Mouse (Mus musculus): ENCODE data around the gene Pzp. TPM values are rescaled to one million over a fixed set of nuclear protein-coding genes. Genes with fewer than 3 reads are reported as not detected.

Pzp gene
- polyA plus RNA-seq, 1 experiment from 2014 or later: 0.57 TPM

DNA sequence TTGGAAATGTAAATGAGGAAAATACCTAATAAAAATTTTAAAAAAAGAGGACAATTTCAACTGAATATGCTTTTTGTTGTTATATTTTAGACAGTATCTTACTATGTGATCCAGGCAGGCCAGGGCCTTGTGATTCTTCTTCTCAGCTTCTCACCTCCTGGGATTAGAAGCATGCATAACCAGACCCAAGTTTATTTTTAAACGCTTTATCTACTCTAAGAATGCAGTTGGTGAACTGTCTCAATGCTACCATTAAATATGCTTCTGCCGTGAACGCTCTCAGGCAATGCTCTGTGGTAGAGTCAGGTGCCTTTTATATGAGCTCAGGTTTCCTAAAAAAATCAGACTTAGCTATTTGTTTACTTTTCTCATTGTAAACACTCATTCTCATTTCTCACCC lies 3.2 kb downstream of the Pzp start:
- Histone ChIP-seq H3K36me3 (no peaks in the 10 kb centered on the region), H3K4me1 (no peaks in the 10 kb centered on the region), H3K9me3 (no peaks in the 10 kb centered on the region), H3K27me3 (ENCODE audit: insufficient read depth, poor library complexity, severe bottlenecking) (no peaks in the 10 kb centered on the region), H3K4me3 (no peak overlapping the region), H3K27ac (peak overlapping the region; percentile 29; the same call in 1 of the 2 replicates)
- WGBS: 53% methylated on average over 3 of the region's 3 CpGs
- no peak for DNase-seq (ENCODE audit: low spot score)

DNA sequence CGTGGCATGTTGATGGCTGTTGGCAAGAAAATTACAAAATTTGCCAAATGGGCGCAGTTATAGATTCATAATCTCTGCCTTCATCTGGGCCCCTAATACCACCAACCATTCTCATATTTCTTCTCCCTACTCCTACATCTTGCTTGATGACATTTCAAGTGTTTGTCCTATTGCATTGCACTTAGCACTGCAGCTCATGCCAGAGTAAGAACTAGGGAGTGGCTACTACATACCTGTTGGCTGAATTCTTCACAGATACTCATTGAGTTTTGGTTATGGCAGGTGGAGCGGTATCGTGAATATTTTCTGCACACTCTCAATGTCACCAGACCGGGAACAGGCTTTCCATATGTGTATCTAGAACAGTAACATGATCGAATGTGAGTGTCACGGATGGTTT lies 7.4 kb downstream of the Pzp start:
- Histone ChIP-seq H3K9me3 (no peaks in the 10 kb centered on the region), H3K4me1 (no peaks in the 10 kb centered on the region), H3K36me3 (no peaks in the 10 kb centered on the region), H3K27me3 (ENCODE audit: insufficient read depth, poor library complexity, severe bottlenecking) (no peaks in the 10 kb centered on the region), H3K27ac (no peak overlapping the region), H3K4me3 (no peak overlapping the region)
- 90% methylated on average over 7 of the region's 7 CpGs for WGBS
- no peak for DNase-seq (ENCODE audit: low spot score)

DNA sequence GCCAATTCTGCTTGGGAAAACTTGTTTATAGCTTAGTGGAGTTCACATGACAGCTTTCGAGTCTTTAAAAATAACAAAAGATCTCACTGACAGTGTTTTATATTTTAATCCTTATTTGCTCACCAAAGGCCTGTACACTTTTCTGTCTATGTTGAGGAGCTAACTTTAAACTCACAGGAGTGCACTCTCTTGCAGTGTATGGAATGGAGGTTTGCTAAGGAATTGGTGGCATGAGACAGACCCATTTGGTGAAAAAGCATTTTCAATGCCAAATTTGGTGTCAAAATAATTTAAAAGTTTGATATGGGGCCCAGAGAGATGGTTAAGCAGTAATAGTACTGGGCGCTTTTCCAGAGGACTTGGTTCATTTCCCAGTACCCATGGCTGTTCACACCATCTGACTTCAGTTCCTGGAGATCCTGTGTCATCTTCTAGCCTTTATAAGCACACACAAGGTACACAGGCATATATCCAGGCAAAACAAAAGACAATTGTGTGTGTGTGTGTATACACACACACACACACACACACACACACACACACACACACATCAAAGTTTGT lies 20.8 kb downstream of the Pzp start:
- Histone ChIP-seq H3K27ac (no peak overlapping the region), H3K9me3 (no peaks in the 10 kb centered on the region), H3K4me1 (no peaks in the 10 kb centered on the region), H3K4me3 (no peak overlapping the region), H3K36me3 (no peaks in the 10 kb centered on the region), H3K27me3 (ENCODE audit: insufficient read depth, poor library complexity, severe bottlenecking) (no peaks in the 10 kb centered on the region)
- WGBS: 72% methylated on average over 2 of the region's 2 CpGs
- DNase-seq (ENCODE audit: low spot score): no peak

DNA sequence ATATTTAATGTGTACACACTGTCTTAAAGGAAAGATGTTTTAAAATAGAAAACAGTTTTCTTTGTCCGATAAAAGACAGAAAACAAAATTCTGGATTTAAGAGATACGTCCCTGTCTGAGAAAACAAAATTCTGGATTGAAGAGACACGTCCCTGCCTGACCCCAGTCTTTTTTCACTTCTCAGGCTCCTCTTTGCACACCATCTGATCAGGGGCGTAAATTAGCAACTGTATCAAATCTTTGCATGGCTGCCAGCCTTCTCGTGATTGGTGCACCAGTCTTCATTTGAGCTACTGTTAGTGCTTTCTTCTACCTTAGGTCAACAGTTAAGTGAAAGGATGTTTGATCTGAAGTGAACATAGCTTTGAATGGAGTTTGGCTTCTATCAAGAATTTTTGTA lies 21.8 kb downstream of the Pzp start:
- DNase-seq (ENCODE audit: low spot score): no peak
- no peaks in the 10 kb centered on the region for H3K9me3 ChIP-seq
- WGBS: 80% methylated on average over 5 of the region's 5 CpGs

DNA sequence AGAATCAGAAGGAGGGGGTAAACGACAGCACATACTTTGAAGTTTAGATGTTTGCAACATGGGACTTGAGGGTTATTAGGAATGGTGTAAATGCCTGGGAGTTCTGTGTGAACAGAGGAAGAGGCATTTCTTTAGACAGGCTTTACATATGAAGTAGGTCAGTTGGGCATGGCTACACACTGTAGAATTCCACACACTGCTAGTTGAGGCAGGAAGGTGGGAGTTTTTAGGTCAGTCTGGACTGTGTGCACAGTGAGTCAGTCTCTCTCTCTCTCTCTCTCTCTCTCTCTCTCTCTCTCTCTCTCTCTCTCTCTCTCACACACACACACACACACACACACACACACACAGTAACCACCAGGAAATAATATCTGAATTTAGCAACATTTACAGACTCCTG lies 31.2 kb downstream of the Pzp start:
- H3K36me3 ChIP-seq: no peaks in the 10 kb centered on the region
- H3K9me3 ChIP-seq: no peaks in the 10 kb centered on the region
- no peak for DNase-seq (ENCODE audit: low spot score)
- H3K27me3 ChIP-seq (ENCODE audit: insufficient read depth, poor library complexity, severe bottlenecking): no peaks in the 10 kb centered on the region
- no peak overlapping the region for H3K27ac ChIP-seq
- H3K4me3 ChIP-seq: no peak overlapping the region
- WGBS: 74% methylated on average over 1 of the region's 1 CpGs
- no peaks in the 10 kb centered on the region for H3K4me1 ChIP-seq

More for the DNA sequence above, 21.8 kb downstream of the Pzp start:
- H3K27me3 ChIP-seq (ENCODE audit: insufficient read depth, poor library complexity, severe bottlenecking): no peaks in the 10 kb centered on the region
- H3K27ac ChIP-seq: no peak overlapping the region
- H3K36me3 ChIP-seq: no peaks in the 10 kb centered on the region
- no peak overlapping the region for H3K4me3 ChIP-seq
- H3K4me1 ChIP-seq: no peaks in the 10 kb centered on the region

DNA sequence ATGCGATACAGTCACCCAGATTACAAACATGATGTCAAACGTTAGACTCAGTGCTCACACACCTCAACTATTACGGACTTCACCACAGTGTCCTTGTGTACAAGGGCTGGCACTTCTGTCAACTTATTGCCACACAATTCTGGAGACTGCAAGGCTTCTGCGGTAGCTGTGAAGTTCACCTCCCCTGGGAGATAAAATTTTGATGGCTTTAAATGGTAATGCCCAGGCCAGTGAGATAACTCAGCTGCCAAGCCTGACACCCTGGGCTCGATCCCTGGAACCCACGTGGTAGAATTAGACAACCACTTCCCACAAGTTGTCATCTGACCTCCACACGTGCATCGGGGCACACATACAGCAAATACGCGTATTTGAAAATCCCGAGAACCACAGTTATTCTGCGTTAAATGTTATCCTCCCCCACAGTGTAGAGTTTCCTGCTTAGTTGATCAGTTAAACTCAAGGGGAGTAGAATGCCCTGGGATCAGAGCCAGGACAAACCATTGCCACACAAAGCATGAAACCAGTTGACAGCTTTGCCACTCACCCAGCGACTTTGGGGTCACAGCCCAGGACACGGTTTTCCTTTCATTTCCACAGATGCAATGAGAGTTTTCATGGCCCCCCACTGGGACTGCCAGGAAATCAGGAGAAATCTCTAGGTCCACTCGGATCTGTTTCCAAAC lies 31.7 kb downstream of the Pzp start:
- no peak for DNase-seq (ENCODE audit: low spot score)

DNA sequence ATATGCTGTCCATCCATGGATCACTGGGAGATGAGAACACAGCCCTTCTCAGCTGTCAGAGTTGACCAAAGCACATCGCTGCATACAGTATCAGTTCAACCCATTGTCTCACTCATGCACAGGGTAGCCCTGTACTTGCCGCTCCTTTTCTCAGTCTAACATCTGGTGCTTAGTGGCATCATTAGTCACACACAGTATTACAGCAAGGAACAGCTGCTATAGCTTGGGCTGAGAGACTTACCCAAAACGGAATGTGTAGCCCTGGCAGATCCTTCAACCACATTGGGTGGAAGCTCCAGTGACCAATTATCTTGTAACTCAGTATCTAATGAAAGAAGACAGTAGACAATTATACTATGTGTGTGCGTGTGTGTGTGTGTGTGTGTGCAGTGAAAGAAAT lies 34.6 kb downstream of the Pzp start:
- H3K27ac ChIP-seq: no peak overlapping the region
- no peaks in the 10 kb centered on the region for H3K9me3 ChIP-seq
- H3K27me3 ChIP-seq (ENCODE audit: insufficient read depth, poor library complexity, severe bottlenecking): no peaks in the 10 kb centered on the region
- no peaks in the 10 kb centered on the region for H3K4me1 ChIP-seq
- DNase-seq (ENCODE audit: low spot score): no peak
- WGBS: 85% methylated on average over 4 of the region's 4 CpGs
- H3K4me3 ChIP-seq: no peak overlapping the region
- H3K36me3 ChIP-seq: no peaks in the 10 kb centered on the region

More for the DNA sequence above, 31.7 kb downstream of the Pzp start:
- Histone ChIP-seq H3K9me3 (no peaks in the 10 kb centered on the region), H3K4me3 (no peak overlapping the region), H3K27ac (no peak overlapping the region), H3K4me1 (no peaks in the 10 kb centered on the region), H3K36me3 (no peaks in the 10 kb centered on the region), H3K27me3 (ENCODE audit: insufficient read depth, poor library complexity, severe bottlenecking) (no peaks in the 10 kb centered on the region)
- 70% methylated on average over 15 of the region's 15 CpGs for WGBS

DNA sequence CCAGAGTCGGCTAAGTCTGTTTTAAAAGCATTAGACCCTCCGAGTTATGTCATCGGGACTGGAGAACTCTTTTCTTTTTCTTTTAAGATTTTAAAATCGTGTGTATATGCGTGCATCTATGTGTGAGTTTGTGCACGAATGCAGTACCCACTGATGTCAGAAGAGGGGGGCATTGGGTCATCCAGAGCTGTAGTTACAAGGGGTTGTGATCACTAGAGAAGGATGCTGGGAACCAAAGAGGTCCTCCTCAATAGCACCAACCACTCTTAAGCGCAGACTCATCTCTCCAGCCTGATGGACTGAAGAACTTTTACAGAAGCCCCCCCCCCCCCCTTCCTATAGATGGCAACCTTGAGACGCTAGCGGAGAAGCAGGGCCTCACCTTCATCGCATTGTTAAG lies 36.4 kb downstream of the Pzp start:
- Histone ChIP-seq H3K4me3 (no peak overlapping the region), H3K27ac (no peak overlapping the region), H3K36me3 (no peaks in the 10 kb centered on the region), H3K9me3 (no peaks in the 10 kb centered on the region), H3K27me3 (ENCODE audit: insufficient read depth, poor library complexity, severe bottlenecking) (no peaks in the 10 kb centered on the region), H3K4me1 (no peaks in the 10 kb centered on the region)
- 90% methylated on average over 10 of the region's 10 CpGs for WGBS
- DNase-seq (ENCODE audit: low spot score): no peak

DNA sequence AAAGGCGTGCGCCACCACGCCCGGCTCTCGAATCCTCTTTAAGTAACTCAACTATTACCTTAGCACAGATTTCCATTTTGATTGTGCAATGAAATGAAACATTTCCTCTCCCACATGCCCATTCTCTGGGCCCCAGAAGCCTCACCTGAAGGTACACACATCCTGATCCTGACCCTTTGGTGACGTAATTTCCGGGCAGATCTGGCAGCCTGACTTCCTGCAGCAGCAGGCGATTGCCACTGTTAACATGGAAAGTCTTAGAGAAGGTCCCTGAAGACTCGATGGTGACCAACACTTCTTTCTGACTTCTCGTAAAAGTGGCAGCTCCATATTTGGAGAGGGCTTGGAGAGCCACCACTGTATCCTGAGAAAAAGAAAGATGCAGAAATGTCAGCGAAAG lies 38.8 kb downstream of the Pzp start:
- H3K36me3 ChIP-seq: no peaks in the 10 kb centered on the region
- H3K27ac ChIP-seq: no peak overlapping the region
- WGBS: 82% methylated on average over 11 of the region's 11 CpGs
- DNase-seq (ENCODE audit: low spot score): no peak
- H3K4me1 ChIP-seq: no peaks in the 10 kb centered on the region
- no peak overlapping the region for H3K4me3 ChIP-seq
- H3K27me3 ChIP-seq (ENCODE audit: insufficient read depth, poor library complexity, severe bottlenecking): no peaks in the 10 kb centered on the region
- H3K9me3 ChIP-seq: no peaks in the 10 kb centered on the region

DNA sequence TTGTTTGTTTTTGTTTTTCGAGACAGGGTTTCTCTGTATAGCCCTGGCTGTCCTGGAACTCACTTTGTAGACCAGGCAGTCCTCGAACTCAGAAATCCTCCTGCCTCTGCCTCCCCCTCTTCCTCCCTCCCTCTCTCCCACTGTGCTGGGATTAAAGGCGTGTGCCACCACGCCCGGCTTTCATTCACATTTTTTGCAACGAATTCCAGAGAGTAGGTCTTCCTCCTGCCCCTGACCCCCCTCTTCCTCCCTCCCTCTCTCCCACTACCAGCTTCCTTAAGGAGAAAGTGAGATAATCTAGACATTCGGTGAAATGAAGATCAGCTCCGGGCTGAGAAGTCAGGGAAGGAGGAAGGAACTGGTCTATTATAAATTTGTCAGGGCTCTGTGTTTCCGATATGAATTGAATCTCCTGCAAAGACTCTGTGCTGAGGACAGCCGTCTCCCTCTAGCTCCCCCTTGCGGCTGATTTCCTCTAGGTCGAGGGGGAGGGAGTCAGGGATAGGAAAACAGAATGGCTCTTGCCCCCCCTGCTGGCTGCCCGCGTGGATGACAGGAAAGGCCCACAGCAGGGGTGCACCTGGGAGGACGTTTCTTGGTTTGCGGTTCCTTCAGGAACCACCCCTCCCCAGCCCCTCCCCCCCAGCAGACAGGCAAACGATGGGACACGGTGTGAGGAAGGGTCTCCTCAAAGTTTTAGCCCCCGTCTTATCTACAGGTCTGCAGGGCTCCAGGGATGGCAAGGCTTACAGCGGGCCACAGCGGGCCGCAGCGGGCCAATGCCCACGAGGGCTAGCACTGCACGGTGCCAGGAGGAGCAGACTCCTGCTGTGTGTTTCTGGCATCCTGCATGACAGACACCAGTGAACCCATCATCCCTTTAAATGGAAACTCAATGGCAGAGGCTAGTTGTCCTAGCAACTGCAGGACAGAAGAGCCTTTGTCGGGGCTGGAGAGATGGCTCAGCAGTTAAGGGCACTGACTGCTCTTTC lies 46.8 kb downstream of the Pzp start:
- no peak overlapping the region for H3K27ac ChIP-seq
- peak overlapping the region; percentile 45 for H3K4me3 ChIP-seq
- no peaks in the 10 kb centered on the region for H3K36me3 ChIP-seq
- peaks cover 3% of the 10 kb centered on the region; the same call in 1 of the 2 replicates for H3K4me1 ChIP-seq
- WGBS: 19% methylated on average over 26 of the region's 26 CpGs
- H3K9me3 ChIP-seq: no peaks in the 10 kb centered on the region
- no peaks in the 10 kb centered on the region; the same call in 1 of the 2 replicates for H3K27me3 ChIP-seq (ENCODE audit: insufficient read depth, poor library complexity, severe bottlenecking)
- DNase-seq (ENCODE audit: low spot score): peak; percentile 94

DNA sequence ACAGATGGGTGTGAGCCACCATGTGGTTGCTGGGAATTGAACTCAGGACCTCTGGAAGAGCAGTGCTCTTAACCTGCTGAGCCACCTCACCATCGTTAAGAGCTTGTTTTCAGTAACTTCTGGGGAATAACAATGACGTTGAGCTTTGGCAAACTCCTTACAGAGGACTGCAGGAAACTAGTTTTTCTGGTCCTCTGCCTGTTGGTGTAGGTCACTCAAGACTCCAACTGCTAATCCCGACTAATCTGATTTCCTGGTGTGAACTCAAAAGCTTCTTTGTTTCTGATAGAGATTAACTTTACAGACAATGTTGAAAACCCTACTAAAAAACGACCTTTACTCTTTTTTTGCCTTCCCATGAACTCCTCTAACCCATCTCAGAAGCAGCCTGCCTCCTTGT lies 49.0 kb downstream of the Pzp start:
- WGBS: 12% methylated on average over 4 of the region's 4 CpGs
- Histone ChIP-seq H3K4me1 (peaks cover 3% of the 10 kb centered on the region; the same call in 1 of the 2 replicates), H3K36me3 (no peaks in the 10 kb centered on the region), H3K27me3 (ENCODE audit: insufficient read depth, poor library complexity, severe bottlenecking) (no peaks in the 10 kb centered on the region; the same call in 1 of the 2 replicates), H3K27ac (no peak overlapping the region), H3K4me3 (no peak overlapping the region), H3K9me3 (no peaks in the 10 kb centered on the region)
- DNase-seq (ENCODE audit: low spot score): no peak

DNA sequence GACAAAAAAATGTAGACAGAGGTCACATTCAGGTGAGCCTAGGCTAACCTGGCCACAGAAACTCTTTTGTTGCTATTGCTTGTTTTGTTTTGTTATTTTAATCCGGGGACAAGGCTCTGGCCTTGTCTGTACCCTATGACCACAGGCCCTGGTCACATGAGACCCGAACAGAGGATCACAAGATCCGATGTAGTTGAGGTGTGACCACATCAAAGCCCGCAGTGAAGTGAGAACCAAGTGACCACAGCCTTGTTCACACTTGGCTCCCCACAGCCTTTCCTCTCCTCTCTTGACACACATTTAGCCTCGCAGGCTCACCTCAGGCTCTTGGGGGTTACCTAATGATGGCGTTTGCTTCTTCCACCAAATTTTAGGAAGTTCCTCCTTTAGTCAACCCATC lies 52.4 kb downstream of the Pzp start:
- Histone ChIP-seq H3K36me3 (no peaks in the 10 kb centered on the region), H3K4me3 (no peak overlapping the region), H3K9me3 (no peaks in the 10 kb centered on the region), H3K4me1 (peaks cover 4% of the 10 kb centered on the region; the same call in 1 of the 2 replicates), H3K27me3 (ENCODE audit: insufficient read depth, poor library complexity, severe bottlenecking) (no peaks in the 10 kb centered on the region), H3K27ac (no peak overlapping the region)
- DNase-seq (ENCODE audit: low spot score): no peak
- WGBS: 85% methylated on average over 6 of the region's 6 CpGs

DNA sequence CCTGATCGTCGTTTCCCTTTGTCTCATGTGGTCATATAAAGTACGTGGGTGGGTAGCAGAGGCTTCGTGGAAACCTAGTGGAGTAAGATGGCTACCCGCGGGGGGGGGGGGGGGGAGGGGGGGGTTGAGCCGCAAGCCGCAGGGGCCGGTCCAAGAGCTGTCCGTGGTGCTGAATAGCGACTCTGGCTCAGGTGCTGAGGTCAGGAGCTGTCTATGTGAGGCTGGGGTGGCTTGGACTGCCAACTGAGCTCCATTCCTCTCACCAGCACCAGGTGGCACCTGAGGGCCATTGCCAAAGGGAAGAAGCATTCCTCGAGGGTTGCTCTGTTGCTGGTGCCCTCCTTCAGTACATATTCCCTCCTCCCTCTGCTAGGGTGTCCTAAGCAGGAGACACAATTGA lies 57.1 kb downstream of the Pzp start:
- H3K4me3 ChIP-seq: no peak overlapping the region
- 7% methylated on average over 12 of the region's 12 CpGs for WGBS
- H3K36me3 ChIP-seq: no peaks in the 10 kb centered on the region
- H3K27ac ChIP-seq: no peak overlapping the region
- peak; percentile 77 for DNase-seq (ENCODE audit: low spot score)
- H3K9me3 ChIP-seq: no peaks in the 10 kb centered on the region
- no peaks in the 10 kb centered on the region for H3K27me3 ChIP-seq (ENCODE audit: insufficient read depth, poor library complexity, severe bottlenecking)
- H3K4me1 ChIP-seq: peaks cover 4% of the 10 kb centered on the region; the same call in 1 of the 2 replicates

All from heart, embryonic 10.5 days (tissue).